Mouse (Mus musculus) ES-Bruce4 (cell line): ENCODE measurements around the gene 1110032F04Rik. TPM values are rescaled to one million over a fixed set of nuclear protein-coding genes. Genes with fewer than 3 reads are reported as not detected.

ENCODE experiments used
- H3K27ac ChIP-seq: 2 replicates; pipeline ENCODE4 v1.5.1; 2012; ENCODE audit warnings: low read length, inconsistent platforms; ENCODE audit not compliant: insufficient read depth
- H3K27me3 ChIP-seq: 2 replicates; pipeline ENCODE4 v1.6.1; 2012; ENCODE audit warnings: mild to moderate bottlenecking, low read length, inconsistent platforms; ENCODE audit not compliant: control insufficient read depth, poor library complexity, insufficient read depth, severe bottlenecking
- H3K36me3 ChIP-seq: 2 replicates; pipeline ENCODE4 v1.6.1; 2012; ENCODE audit warnings: inconsistent platforms, mild to moderate bottlenecking, low read length, moderate library complexity; ENCODE audit not compliant: control insufficient read depth, poor library complexity, insufficient read depth, severe bottlenecking
- H3K4me1 ChIP-seq: one replicate; pipeline ENCODE4 v1.8.1; 2011; ENCODE audit warnings: low read length; ENCODE audit not compliant: control insufficient read depth, insufficient read depth
- H3K4me3 ChIP-seq: 2 replicates; pipeline ENCODE4 v1.5.1; 2011; ENCODE audit warnings: low read depth, mild to moderate bottlenecking, low read length
- H3K9ac ChIP-seq: 2 replicates; pipeline ENCODE4 v1.6.1; 2012; ENCODE audit warnings: low read depth, mild to moderate bottlenecking, inconsistent platforms; ENCODE audit not compliant: poor library complexity, severe bottlenecking
- H3K9me3 ChIP-seq: replicated peaks from 2 replicates; pipeline ENCODE4 v1.6.1; 2012; ENCODE audit warnings: mild to moderate bottlenecking, low read length, inconsistent platforms; ENCODE audit not compliant: control insufficient read depth, poor library complexity, insufficient read depth, severe bottlenecking
- CTCF ChIP-seq: IDR thresholded peaks from one replicate; pipeline ENCODE4 v1.8.1; 2011; ENCODE audit warnings: low read depth, low read length
- EP300 ChIP-seq: IDR thresholded peaks from 2 replicates; pipeline ENCODE4 v1.6.1; 2011; ENCODE audit warnings: low read depth, low read length; ENCODE audit not compliant: insufficient read depth
- POLR2A ChIP-seq: IDR thresholded peaks from one replicate; pipeline ENCODE4 v1.8.1; 2011; ENCODE audit warnings: low read length; ENCODE audit not compliant: insufficient read depth
- polyA plus RNA-seq: library from polyadenylated mRNA; stranded (reverse); fragments of >200 nt; gene quantifications from 2 replicates; pipeline ENCODE4 v1.2.4, GENCODE M21; 2011; ENCODE audit warnings: low read depth; ENCODE audit not compliant: missing spikeins, insufficient read depth, insufficient read length

1110032F04Rik gene
- polyA plus RNA-seq, 1 experiment: 0.31 TPM

DNA sequence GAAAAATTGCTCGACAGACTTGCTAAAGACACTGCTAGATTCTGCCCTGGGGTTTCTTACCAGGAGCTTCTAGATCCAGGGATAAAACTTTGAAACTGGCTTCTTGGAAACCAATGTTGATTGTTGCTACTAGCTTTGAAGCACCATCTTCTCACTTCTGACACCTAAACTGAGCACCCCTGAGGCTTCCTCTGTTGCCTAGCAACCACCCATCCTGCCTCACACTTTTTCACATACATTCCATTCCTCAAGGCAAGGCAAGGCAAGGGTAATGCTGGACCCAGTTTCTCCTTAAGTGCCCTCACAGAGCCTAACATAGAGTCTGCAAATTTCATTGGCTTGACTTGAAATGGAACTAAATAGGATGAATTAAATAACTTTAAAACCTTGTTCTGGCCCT is 17.0 kb upstream of the 1110032F04Rik start:
- no peaks in the 10 kb centered on the region for H3K4me1 ChIP-seq
- H3K27ac ChIP-seq: no peak overlapping the region
- no peaks in the 10 kb centered on the region for H3K9me3 ChIP-seq
- no peak overlapping the region for H3K9ac ChIP-seq
- H3K4me3 ChIP-seq: no peak overlapping the region
- no peak for TF ChIP-seq POLR2A
- no peak for TF ChIP-seq EP300
- no peak for TF ChIP-seq CTCF
- H3K27me3 ChIP-seq: no peaks in the 10 kb centered on the region; the same call in none of the 2 replicates
- no peaks in the 10 kb centered on the region for H3K36me3 ChIP-seq

DNA sequence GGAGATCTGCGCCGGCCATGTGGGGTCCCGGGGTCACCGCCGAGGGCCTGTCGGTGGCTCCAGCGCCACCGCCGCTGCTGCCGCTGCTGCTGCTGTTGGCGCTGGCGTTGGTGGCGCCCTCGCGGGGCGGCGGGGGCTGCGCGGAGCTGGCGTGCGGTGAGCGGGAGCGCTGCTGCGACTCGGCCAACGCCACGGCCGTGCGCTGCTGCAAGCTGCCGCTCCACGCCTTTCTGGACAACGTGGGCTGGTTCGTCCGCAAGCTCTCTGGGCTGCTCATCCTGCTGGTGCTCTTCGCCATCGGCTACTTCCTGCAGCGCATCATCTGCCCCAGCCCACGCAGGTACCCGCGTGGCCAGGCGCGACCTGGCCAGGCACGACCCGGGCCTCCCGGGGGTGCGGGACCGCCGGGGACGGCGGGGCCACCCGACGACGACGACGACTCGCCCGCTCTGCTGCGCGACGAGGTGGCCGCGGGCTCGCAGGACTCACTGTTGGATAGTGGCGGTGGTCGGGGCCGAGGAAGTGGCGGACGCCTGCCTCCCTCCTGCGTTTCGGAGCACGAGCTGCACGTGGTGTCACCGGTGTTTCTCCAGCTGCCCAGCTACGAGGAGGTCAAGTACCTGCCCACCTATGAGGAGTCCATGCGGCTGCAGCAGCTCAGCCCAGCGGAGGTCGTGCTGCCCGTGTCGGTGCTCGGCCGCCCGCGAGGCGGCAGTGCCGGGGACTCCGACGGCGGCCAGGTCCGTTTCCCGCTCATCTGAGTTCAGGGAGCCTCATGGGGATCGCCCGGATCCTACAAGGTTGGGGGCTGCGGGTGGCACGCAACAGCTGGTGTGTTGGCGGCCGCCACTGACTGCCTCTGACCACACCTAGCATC is 543 bp downstream of the 1110032F04Rik start:
- no peaks in the 10 kb centered on the region for H3K9me3 ChIP-seq
- no peaks in the 10 kb centered on the region for H3K4me1 ChIP-seq
- peaks cover 9% of the 10 kb centered on the region for H3K27me3 ChIP-seq
- peak overlapping the region; percentile 73 for H3K4me3 ChIP-seq
- H3K9ac ChIP-seq: peak overlapping the region; percentile 71
- no peaks in the 10 kb centered on the region for H3K36me3 ChIP-seq
- TF ChIP-seq EP300 (no peak), CTCF (no peak), POLR2A (no peak)
- no peak overlapping the region for H3K27ac ChIP-seq

DNA sequence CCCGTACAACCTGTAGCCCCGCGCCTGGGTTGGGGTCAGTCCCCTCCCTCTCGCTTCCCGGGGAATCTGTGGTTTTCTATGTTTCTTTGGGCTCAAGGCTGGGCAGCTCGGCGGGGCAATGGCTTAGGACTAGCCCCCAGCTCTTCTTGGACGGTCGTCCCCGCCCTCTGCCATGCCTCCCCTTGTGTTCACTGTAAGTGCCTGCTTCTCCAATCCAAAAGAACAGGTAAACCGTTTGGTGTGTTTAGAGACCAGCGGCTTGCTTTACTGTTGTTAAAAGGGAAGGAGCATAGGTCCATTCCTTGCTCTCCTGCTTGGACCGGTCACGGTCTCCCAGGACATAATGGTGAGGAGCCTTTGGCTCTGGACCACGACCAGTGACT is 1.2 kb downstream of the 1110032F04Rik start:
- no peaks in the 10 kb centered on the region for H3K9me3 ChIP-seq
- H3K9ac ChIP-seq: peak overlapping the region; percentile 71; the same call in 1 of the 2 replicates
- no peaks in the 10 kb centered on the region for H3K36me3 ChIP-seq
- H3K4me1 ChIP-seq: no peaks in the 10 kb centered on the region
- peak overlapping the region; percentile 73 for H3K4me3 ChIP-seq
- H3K27me3 ChIP-seq: peaks cover 9% of the 10 kb centered on the region
- no peak overlapping the region for H3K27ac ChIP-seq
- TF ChIP-seq CTCF: no peak
- TF ChIP-seq POLR2A: no peak
- TF ChIP-seq EP300: no peak

- Histone ChIP-seq H3K27me3 (peaks cover 9% of the 10 kb centered on the region), H3K36me3 (no peaks in the 10 kb centered on the region), H3K9me3 (no peaks in the 10 kb centered on the region), H3K27ac (no peak overlapping the region), H3K4me1 (no peaks in the 10 kb centered on the region), H3K4me3 (no peak overlapping the region), H3K9ac (no peak overlapping the region)
- TF ChIP-seq EP300 (no peak), CTCF (no peak), POLR2A (no peak)
Observed at GRCm38 (mm10) chr3:68874079-68874478, 4.7 kb downstream of the 1110032F04Rik start.

GRCm38 (mm10) chr3:68886845-68887244 is 17.5 kb downstream of the 1110032F04Rik start:
- Histone ChIP-seq H3K4me3 (no peak overlapping the region), H3K27me3 (no peaks in the 10 kb centered on the region), H3K27ac (no peak overlapping the region), H3K4me1 (no peaks in the 10 kb centered on the region), H3K36me3 (no peaks in the 10 kb centered on the region), H3K9me3 (no peaks in the 10 kb centered on the region), H3K9ac (no peak overlapping the region)
- TF ChIP-seq EP300 (no peak), POLR2A (no peak), CTCF (no peak)

- no peak for TF ChIP-seq POLR2A
- no peak for TF ChIP-seq CTCF
- no peak for TF ChIP-seq EP300
- Histone ChIP-seq H3K9me3 (no peaks in the 10 kb centered on the region), H3K4me3 (no peak overlapping the region), H3K27me3 (no peaks in the 10 kb centered on the region), H3K4me1 (peaks cover 3% of the 10 kb centered on the region), H3K36me3 (no peaks in the 10 kb centered on the region), H3K27ac (no peak overlapping the region), H3K9ac (no peak overlapping the region)
Observed at GRCm38 (mm10) chr3:68895426-68895825, 26.0 kb downstream of the 1110032F04Rik start.
